Mouse (Mus musculus) heart, adult 18-20 months (tissue): Measurements from ENCODE around the gene Gclc. TPM values are rescaled to one million over a fixed set of nuclear protein-coding genes. Genes with fewer than 3 reads are reported as not detected.
A peak's percentile ranks its signal among the peaks of the same experiment; 100 is the strongest.

Experiments
- DNase-seq, 2 experiments: peaks; one replicate each; pipeline ENCODE4 v3.0.0; 2021 to 2022; ENCODE audit warnings: mixed read lengths in 1 of 2
- total RNA-seq, 2 experiments: library from RNA; stranded (reverse); gene quantifications; 2 replicates each; pipeline ENCODE4 v1.2.3; 2021

Gene Gclc
- total RNA-seq, 2 experiments from 2014 or later, result 11.6 to 13.5 TPM

- DNase-seq, result no peak
Observed at GRCm38 (mm10) chr9:77785466-77785865, 31.1 kb downstream of the Gclc start.

GRCm38 (mm10) chr9:77787936-77788335 is 33.6 kb downstream of the Gclc start:
- DNase-seq, result no peak

GRCm38 (mm10) chr9:77789615-77790348 is 35.4 kb downstream of the Gclc start:
- peak; percentile 40 to 49 for DNase-seq

GRCm38 (mm10) chr9:77793838-77794237 is 39.5 kb downstream of the Gclc start:
- DNase-seq, result no peak

- peak; percentile 37 to 50 for DNase-seq
Observed at GRCm38 (mm10) chr9:77802461-77802860, 48.1 kb downstream of the Gclc start.

GRCm38 (mm10) chr9:77806426-77806825 is 52.1 kb downstream of the Gclc start:
- DNase-seq, result no peak

- DNase-seq, result peak; percentile 90 to 95
Observed at GRCm38 (mm10) chr9:77806842-77807668, 52.7 kb downstream of the Gclc start.

GRCm38 (mm10) chr9:77808481-77808880 is 54.1 kb downstream of the Gclc start:
- DNase-seq, result peak in 1 of 2 experiments; percentile 35

- DNase-seq, result no peak
Observed at GRCm38 (mm10) chr9:77818858-77819257, 64.5 kb downstream of the Gclc start.

GRCm38 (mm10) chr9:77819318-77819717 is 65.0 kb downstream of the Gclc start:
- no peak for DNase-seq

- peak in 1 of 2 experiments; percentile 50 for DNase-seq
Observed at GRCm38 (mm10) chr9:77820836-77821235, 66.5 kb downstream of the Gclc start.

- peak; percentile 36 to 43 for DNase-seq
Observed at GRCm38 (mm10) chr9:77825380-77825961, 71.1 kb downstream of the Gclc start.

GRCm38 (mm10) chr9:77826237-77826636 is 71.9 kb downstream of the Gclc start:
- no peak for DNase-seq

- peak; percentile 31 to 62 for DNase-seq
Observed at GRCm38 (mm10) chr9:77828531-77828965, 74.2 kb downstream of the Gclc start.

- DNase-seq, result peak; percentile 33 to 68
Observed at GRCm38 (mm10) chr9:77834259-77834993, 80.1 kb downstream of the Gclc start.

- DNase-seq, result no peak
Observed at GRCm38 (mm10) chr9:77835122-77835521, 80.8 kb downstream of the Gclc start.

GRCm38 (mm10) chr9:77835756-77836155 is 81.4 kb downstream of the Gclc start:
- DNase-seq, result peak in 1 of 2 experiments; percentile 33

GRCm38 (mm10) chr9:77838586-77838985 is 84.3 kb downstream of the Gclc start:
- peak; percentile 60 to 84 for DNase-seq
